Mouse (Mus musculus) hindbrain, embryonic 10.5 days (tissue): ENCODE data around the gene Ism2. TPM values are rescaled to one million over a fixed set of nuclear protein-coding genes. Genes with fewer than 3 reads are reported as not detected.
A peak's percentile ranks its signal among the peaks of the same experiment; 100 is the strongest.

Source experiments
- DNase-seq: peaks from one replicate; pipeline ENCODE4 v3.0.0-alpha.2; 2017; ENCODE audit warnings: low spot score
- H3K27ac ChIP-seq: fragments of 300-500 bp; sonication (generic); 2 replicates; pipeline ENCODE4 v1.5.1; 2016; ENCODE audit warnings: mild to moderate bottlenecking, moderate library complexity
- H3K27me3 ChIP-seq: fragments of 300-500 bp; sonication (generic); 2 replicates; pipeline ENCODE4 v1.6.1; 2016; ENCODE audit warnings: mild to moderate bottlenecking; ENCODE audit not compliant: poor library complexity, insufficient read depth, severe bottlenecking
- H3K36me3 ChIP-seq: fragments of 300-500 bp; sonication (generic); 2 replicates; pipeline ENCODE4 v1.6.1; 2016; ENCODE audit warnings: mild to moderate bottlenecking, moderate library complexity
- H3K4me1 ChIP-seq: fragments of 300-500 bp; sonication (generic); replicated peaks from 2 replicates; pipeline ENCODE4 v1.6.1; 2016; ENCODE audit warnings: mild to moderate bottlenecking
- H3K4me3 ChIP-seq: fragments of 300-500 bp; sonication (generic); 2 replicates; pipeline ENCODE4 v1.5.1; 2016; ENCODE audit warnings: mild to moderate bottlenecking, moderate library complexity
- H3K9me3 ChIP-seq: fragments of 300-500 bp; sonication (generic); 2 replicates; pipeline ENCODE4 v1.6.1; 2016; ENCODE audit warnings: mild to moderate bottlenecking, moderate library complexity
- WGBS: fragments of 180-500 bp; shearing (Covaris S2); methylation state at CpG from one replicate; pipeline ENCODE4 v1.1.7; 2016; 5-methylcytosine and 5-hydroxymethylcytosine counted together
- polyA plus RNA-seq: library from polyadenylated mRNA; unstranded; fragments of >200 nt; fragmentation: Nextera tagmentation; extraction: Ambion mirVana; gene quantifications from 2 replicates; pipeline ENCODE4 v1.2.1, GENCODE M21; 2016

Ism2 gene
- polyA plus RNA-seq, result 0.84 and 1.5 TPM in 2 replicates

- peaks cover 43% of the 10 kb centered on the region for H3K27me3 ChIP-seq
- H3K4me3 ChIP-seq, result peak within 1 kb of the TSS; percentile 71
- peak; percentile 57 for DNase-seq
- H3K4me1 ChIP-seq, result peaks cover 19% of the 10 kb centered on the region
- under 1% methylated on average over 86 of the region's 86 CpGs for WGBS
- H3K9me3 ChIP-seq, result no peaks in the 10 kb centered on the region
- H3K27ac ChIP-seq, result peak within 1 kb of the TSS; percentile 83
- H3K36me3 ChIP-seq, result no peaks in the 10 kb centered on the region
These were observed at the start of gene Ism2 for GRCm38 (mm10) chr12:87299657-87300440. Gene Ism2, minus strand, starts transcription at chr12:87299705.

- Histone ChIP-seq H3K36me3 (peaks cover 22% of the 10 kb centered on the region), H3K4me3 (no peak overlapping the region), H3K4me1 (no peaks in the 10 kb centered on the region), H3K9me3 (no peaks in the 10 kb centered on the region), H3K27ac (no peak overlapping the region), H3K27me3 (no peaks in the 10 kb centered on the region)
- WGBS, result 81% methylated on average over 2 of the region's 2 CpGs
- no peak for DNase-seq
These were observed 48.5 kb upstream of the Ism2 start for GRCm38 (mm10) chr12:87348029-87348428.

- H3K27ac ChIP-seq, result no peak overlapping the region
- peaks cover 22% of the 10 kb centered on the region for H3K36me3 ChIP-seq
- 95% methylated on average over 2 of the region's 2 CpGs for WGBS
- H3K4me3 ChIP-seq, result no peak overlapping the region
- H3K9me3 ChIP-seq, result no peaks in the 10 kb centered on the region
- H3K4me1 ChIP-seq, result no peaks in the 10 kb centered on the region
- H3K27me3 ChIP-seq, result no peaks in the 10 kb centered on the region
- DNase-seq, result no peak
These were observed 48.0 kb upstream of the Ism2 start for GRCm38 (mm10) chr12:87347511-87347910.

GRCm38 (mm10) chr12:87343084-87343605 is 43.6 kb upstream of the Ism2 start:
- Histone ChIP-seq H3K36me3 (peaks cover 44% of the 10 kb centered on the region), H3K27me3 (no peaks in the 10 kb centered on the region)

GRCm38 (mm10) chr12:87338082-87338481 is 38.6 kb upstream of the Ism2 start:
- Histone ChIP-seq H3K36me3 (peaks cover 24% of the 10 kb centered on the region), H3K27ac (no peak overlapping the region), H3K4me3 (no peak overlapping the region), H3K9me3 (no peaks in the 10 kb centered on the region), H3K27me3 (no peaks in the 10 kb centered on the region), H3K4me1 (no peaks in the 10 kb centered on the region)
- WGBS, result 90% methylated on average over 4 of the region's 4 CpGs
- no peak for DNase-seq

More at GRCm38 (mm10) chr12:87343084-87343605, 43.6 kb upstream of the Ism2 start:
- no peak overlapping the region for H3K4me3 ChIP-seq
- no peak overlapping the region for H3K27ac ChIP-seq
- no peak for DNase-seq
- H3K9me3 ChIP-seq, result no peaks in the 10 kb centered on the region
- H3K4me1 ChIP-seq, result no peaks in the 10 kb centered on the region

- Histone ChIP-seq H3K4me1 (no peaks in the 10 kb centered on the region), H3K4me3 (no peak overlapping the region), H3K27me3 (no peaks in the 10 kb centered on the region), H3K27ac (no peak overlapping the region), H3K36me3 (peaks cover 9% of the 10 kb centered on the region; the same call in 1 of the 2 replicates), H3K9me3 (no peaks in the 10 kb centered on the region)
- DNase-seq, result no peak
- 58% methylated on average over 2 of the region's 2 CpGs for WGBS
These were observed 35.4 kb upstream of the Ism2 start for GRCm38 (mm10) chr12:87334886-87335285.

GRCm38 (mm10) chr12:87333794-87334193 is 34.3 kb upstream of the Ism2 start:
- H3K9me3 ChIP-seq, result no peaks in the 10 kb centered on the region
- no peak for DNase-seq
- no peaks in the 10 kb centered on the region for H3K27me3 ChIP-seq
- no peak overlapping the region for H3K27ac ChIP-seq
- no peak overlapping the region for H3K4me3 ChIP-seq
- no peaks in the 10 kb centered on the region for H3K4me1 ChIP-seq
- H3K36me3 ChIP-seq, result peaks cover 3% of the 10 kb centered on the region; the same call in 1 of the 2 replicates

GRCm38 (mm10) chr12:87332511-87332910 is 33.0 kb upstream of the Ism2 start:
- no peaks in the 10 kb centered on the region for H3K27me3 ChIP-seq

GRCm38 (mm10) chr12:87331908-87332307 is 32.4 kb upstream of the Ism2 start:
- Histone ChIP-seq H3K27ac (no peak overlapping the region), H3K9me3 (no peaks in the 10 kb centered on the region), H3K4me1 (peaks cover 11% of the 10 kb centered on the region), H3K36me3 (peaks cover 3% of the 10 kb centered on the region; the same call in 1 of the 2 replicates), H3K27me3 (no peaks in the 10 kb centered on the region), H3K4me3 (no peak overlapping the region)
- DNase-seq, result no peak
- 59% methylated on average over 5 of the region's 5 CpGs for WGBS

More at GRCm38 (mm10) chr12:87332511-87332910, 33.0 kb upstream of the Ism2 start:
- no peak for DNase-seq
- H3K27ac ChIP-seq, result no peak overlapping the region
- WGBS, result 89% methylated on average over 4 of the region's 4 CpGs
- no peak overlapping the region for H3K4me3 ChIP-seq
- peaks cover 3% of the 10 kb centered on the region; the same call in 1 of the 2 replicates for H3K36me3 ChIP-seq
- peaks cover 7% of the 10 kb centered on the region for H3K4me1 ChIP-seq
- H3K9me3 ChIP-seq, result no peaks in the 10 kb centered on the region

- peaks cover 11% of the 10 kb centered on the region for H3K4me1 ChIP-seq
- H3K9me3 ChIP-seq, result no peaks in the 10 kb centered on the region
- WGBS, result 69% methylated on average over 6 of the region's 6 CpGs
- peaks cover 6% of the 10 kb centered on the region; the same call in 1 of the 2 replicates for H3K36me3 ChIP-seq
- H3K27me3 ChIP-seq, result no peaks in the 10 kb centered on the region
- no peak overlapping the region for H3K4me3 ChIP-seq
- H3K27ac ChIP-seq, result no peak overlapping the region
- DNase-seq, result no peak
These were observed 31.6 kb upstream of the Ism2 start for GRCm38 (mm10) chr12:87331053-87331456.

- H3K4me1 ChIP-seq, result peaks cover 11% of the 10 kb centered on the region
- no peak overlapping the region for H3K27ac ChIP-seq
- no peak overlapping the region for H3K4me3 ChIP-seq
- H3K9me3 ChIP-seq, result no peaks in the 10 kb centered on the region
- H3K36me3 ChIP-seq, result 0 out of 2 replicates have a peak, but pooled peaks cover 4% of the 10 kb centered on the region
- WGBS, result 65% methylated on average over 2 of the region's 2 CpGs
- H3K27me3 ChIP-seq, result no peaks in the 10 kb centered on the region
- no peak for DNase-seq
These were observed 30.7 kb upstream of the Ism2 start for GRCm38 (mm10) chr12:87330213-87330612.

GRCm38 (mm10) chr12:87328025-87328424 is 28.5 kb upstream of the Ism2 start:
- no peaks in the 10 kb centered on the region for H3K9me3 ChIP-seq
- no peak overlapping the region for H3K4me3 ChIP-seq
- DNase-seq, result no peak
- H3K4me1 ChIP-seq, result peaks cover 11% of the 10 kb centered on the region
- H3K27ac ChIP-seq, result 0 out of 2 replicates have a peak overlapping the region, but pooled peaks have one; percentile 16
- H3K27me3 ChIP-seq, result no peaks in the 10 kb centered on the region
- WGBS, result 32% methylated on average over 4 of the region's 4 CpGs
- H3K36me3 ChIP-seq, result peaks cover 11% of the 10 kb centered on the region; the same call in 1 of the 2 replicates

- no peak for DNase-seq
- no peak overlapping the region for H3K4me3 ChIP-seq
- 10% methylated on average over 7 of the region's 7 CpGs for WGBS
- no peaks in the 10 kb centered on the region for H3K9me3 ChIP-seq
- H3K27ac ChIP-seq, result no peak overlapping the region
- H3K36me3 ChIP-seq, result peaks cover 11% of the 10 kb centered on the region; the same call in 1 of the 2 replicates
- H3K4me1 ChIP-seq, result peaks cover 11% of the 10 kb centered on the region
- H3K27me3 ChIP-seq, result no peaks in the 10 kb centered on the region
These were observed 28.1 kb upstream of the Ism2 start for GRCm38 (mm10) chr12:87327610-87328009.
